Mouse (Mus musculus) erythroblast, embryonic 14.5 days (primary cell): ENCODE data around the gene Cdc14a.

Source experiments
- GATA1 ChIP-seq: IDR thresholded peaks from 2 replicates; pipeline ENCODE4 v1.6.1; 2012; ENCODE audit warnings: low read length, inconsistent platforms, mixed read lengths
- TAL1 ChIP-seq: IDR thresholded peaks from 3 replicates; pipeline ENCODE4 v1.6.1; 2012; ENCODE audit warnings: low read length, inconsistent platforms, mixed read lengths

- TF ChIP-seq GATA1 (no peak), TAL1 (no peak)
These were observed 157.5 kb downstream of the Cdc14a start for GRCm38 (mm10) chr3:116266360-116266759.
